Mouse (Mus musculus): ENCODE data around the gene Eid1. TPM values are rescaled to one million over a fixed set of nuclear protein-coding genes. Genes with fewer than 3 reads are reported as not detected.

Eid1 gene
- total RNA-seq, 4 experiments from 2014 or later = 46.5 to 54.1 (median 48.9) TPM

Other genes starting within 250 kb of the Eid1 start
- under 1 TPM; 0.09 to 0.14 (median 0.10) TPM for gene Gm9913, start 168.0 kb upstream of the Eid1 start, total RNA-seq (2022)
- gene Fbn1, start 165.1 kb upstream of the Eid1 start, total RNA-seq (2022) = 10 to 100 TPM; 17.4 to 32.9 (median 23.8) TPM
- gene Cep152, start 48.0 kb upstream of the Eid1 start, total RNA-seq (2022) = 1 to 10 TPM; 1.3 to 1.6 (median 1.5) TPM
- under 1 TPM; 0.82 to 0.97 (median 0.91) TPM for gene Shc4, start 51.1 kb downstream of the Eid1 start, total RNA-seq (2022)
- gene Secisbp2l, start 109.8 kb downstream of the Eid1 start, total RNA-seq (2022) = 10 to 100 TPM; 26.1 to 29.2 (median 27.6) TPM
- 10 to 100 TPM; 10.4 to 12.2 (median 11.7) TPM for gene Galk2, start 186.0 kb downstream of the Eid1 start, total RNA-seq (2022)
- gene Cops2, start 186.0 kb downstream of the Eid1 start, total RNA-seq (2022) = 10 to 100 TPM; 83.2 to 94.0 (median 90.4) TPM